Mouse (Mus musculus): ENCODE data around the gene Tenm2. TPM values are rescaled to one million over a fixed set of nuclear protein-coding genes. Genes with fewer than 3 reads are reported as not detected.

Tenm2 gene
- polyA plus RNA-seq, 1 experiment, result not detected

DNA sequence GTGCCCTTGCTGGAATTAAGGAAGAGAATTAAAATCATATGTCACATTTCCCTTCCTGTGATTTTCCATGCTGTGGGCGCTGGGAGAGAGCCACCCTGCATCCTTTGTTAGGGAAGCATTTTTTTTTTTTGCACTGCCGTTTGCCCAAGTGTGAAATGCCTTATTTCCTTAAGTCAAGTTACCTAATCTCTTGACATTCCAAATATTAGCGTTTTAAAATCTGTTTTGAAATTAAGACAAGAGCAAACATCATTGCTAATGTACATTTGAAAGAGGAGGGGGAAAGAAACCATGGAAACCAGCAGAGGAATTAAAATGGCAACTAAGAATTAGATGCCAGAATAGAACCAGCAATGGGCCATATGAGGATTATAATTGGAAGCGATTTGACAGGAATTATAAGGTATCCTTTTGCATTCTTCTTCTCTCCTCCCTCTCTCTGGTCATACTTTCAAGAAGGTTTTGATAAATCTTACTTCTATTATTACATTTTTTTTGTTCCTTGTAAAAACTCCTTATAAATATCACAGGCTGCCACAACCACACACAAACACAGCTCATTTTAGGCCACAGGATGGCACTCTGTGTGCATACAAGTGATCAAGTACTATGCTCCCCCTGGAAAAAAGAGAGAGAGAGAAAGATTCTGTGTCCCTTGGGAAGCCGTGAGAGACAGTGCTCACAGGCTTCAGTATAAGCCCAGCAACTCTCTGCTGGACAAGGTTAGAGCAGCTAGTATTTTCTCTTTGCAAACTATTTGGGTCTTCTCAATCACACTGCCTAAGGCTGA lies 246.8 kb downstream of the Tenm2 start:
- no peak for TF ChIP-seq POLR2A (IDR thresholded peaks at IDR 0.05; ENCODE audit: borderline replicate concordance, control insufficient read depth, low read depth, low read length)
- TF ChIP-seq CTCF (IDR thresholded peaks at IDR 0.05; ENCODE audit: control insufficient read depth, insufficient read depth, low read length), result no peak
- Histone ChIP-seq H3K4me1 (ENCODE audit: control insufficient read depth, insufficient read depth, low read length) (no peaks in the 10 kb centered on the region), H3K27ac (ENCODE audit: control insufficient read depth, insufficient read depth, low read depth, low read length, poor library complexity) (no peak overlapping the region), H3K4me3 (replicated peaks; ENCODE audit: control insufficient read depth, low read depth, low read length) (no peak overlapping the region)
- WGBS, result 49% methylated on average over 5 of the region's 5 CpGs

DNA sequence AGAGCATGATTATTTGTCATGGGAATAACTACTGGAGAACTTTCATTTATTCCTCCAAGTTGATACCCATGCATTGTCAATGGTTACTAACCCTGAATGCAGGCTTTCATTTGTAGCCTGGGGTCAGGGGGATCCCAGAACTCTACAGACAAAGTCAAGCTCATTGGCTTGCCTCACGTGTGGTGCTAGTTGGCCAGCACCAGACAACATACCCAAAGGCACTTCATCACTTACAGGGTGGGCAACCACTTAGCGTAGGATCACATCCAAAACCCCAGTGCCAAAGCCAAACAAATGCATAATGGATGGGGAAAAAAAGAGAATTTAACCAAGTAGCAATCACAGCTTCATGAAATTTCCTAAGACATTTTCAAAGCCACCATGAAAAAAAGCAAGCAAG lies 261.6 kb downstream of the Tenm2 start:
- 67% methylated on average over 2 of the region's 2 CpGs for WGBS
- TF ChIP-seq CTCF (IDR thresholded peaks at IDR 0.05; ENCODE audit: control insufficient read depth, insufficient read depth, low read length), result no peak
- Histone ChIP-seq H3K27ac (ENCODE audit: control insufficient read depth, insufficient read depth, low read depth, low read length, poor library complexity) (no peak overlapping the region), H3K4me1 (ENCODE audit: control insufficient read depth, insufficient read depth, low read length) (no peaks in the 10 kb centered on the region), H3K4me3 (replicated peaks; ENCODE audit: control insufficient read depth, low read depth, low read length) (no peak overlapping the region)

DNA sequence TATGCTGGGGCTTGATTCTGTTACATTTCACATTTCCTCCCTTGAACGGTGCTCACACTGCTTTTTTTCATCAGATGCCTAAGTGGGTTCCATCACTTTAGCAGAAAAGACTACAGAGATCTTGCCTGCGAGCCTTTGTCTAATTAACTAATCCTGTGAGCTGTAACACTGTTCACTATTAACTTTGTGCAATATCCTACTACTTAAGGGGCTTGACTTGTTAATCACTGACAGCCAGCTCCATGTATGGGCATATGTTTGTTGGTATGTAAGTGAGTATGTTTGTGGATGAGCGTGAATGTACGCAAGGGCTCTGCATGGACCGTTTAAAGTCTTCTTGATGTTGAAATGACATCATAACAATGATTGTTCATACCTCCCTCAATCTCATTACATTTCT lies 277.7 kb downstream of the Tenm2 start:
- Histone ChIP-seq H3K4me1 (ENCODE audit: control insufficient read depth, insufficient read depth, low read length) (no peaks in the 10 kb centered on the region), H3K4me3 (replicated peaks; ENCODE audit: control insufficient read depth, low read depth, low read length) (no peak overlapping the region), H3K27ac (ENCODE audit: control insufficient read depth, insufficient read depth, low read depth, low read length, poor library complexity) (no peak overlapping the region)
- TF ChIP-seq POLR2A (IDR thresholded peaks at IDR 0.05; ENCODE audit: borderline replicate concordance, control insufficient read depth, low read depth, low read length) (no peak), CTCF (IDR thresholded peaks at IDR 0.05; ENCODE audit: control insufficient read depth, insufficient read depth, low read length) (no peak)
- 81% methylated on average over 5 of the region's 5 CpGs for WGBS

DNA sequence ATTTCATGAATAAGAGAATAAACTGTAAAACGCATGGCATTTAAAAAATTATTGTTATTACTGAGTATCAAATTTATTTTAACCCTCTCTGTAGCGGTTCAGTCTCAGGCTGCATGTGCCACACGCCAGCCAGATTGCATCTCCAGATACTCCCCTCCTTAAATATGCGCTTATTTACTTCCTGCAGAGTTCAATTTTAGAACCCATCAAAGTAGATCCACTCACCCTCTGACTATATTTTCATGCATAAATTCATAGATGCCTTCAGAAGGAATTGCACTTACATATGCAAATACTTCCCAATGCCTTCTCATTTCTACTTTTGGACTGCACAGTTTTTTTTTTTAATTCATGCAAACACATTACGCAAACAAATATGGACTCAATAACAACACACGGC lies 294.3 kb downstream of the Tenm2 start:
- H3K4me3 ChIP-seq (replicated peaks; ENCODE audit: control insufficient read depth, low read depth, low read length), result no peak overlapping the region
- no peak overlapping the region for H3K27ac ChIP-seq (ENCODE audit: control insufficient read depth, insufficient read depth, low read depth, low read length, poor library complexity)
- no peaks in the 10 kb centered on the region for H3K4me1 ChIP-seq (ENCODE audit: control insufficient read depth, insufficient read depth, low read length)
- WGBS, result 83% methylated on average over 6 of the region's 6 CpGs
- TF ChIP-seq POLR2A (IDR thresholded peaks at IDR 0.05; ENCODE audit: borderline replicate concordance, control insufficient read depth, low read depth, low read length) (no peak), CTCF (IDR thresholded peaks at IDR 0.05; ENCODE audit: control insufficient read depth, insufficient read depth, low read length) (no peak)

DNA sequence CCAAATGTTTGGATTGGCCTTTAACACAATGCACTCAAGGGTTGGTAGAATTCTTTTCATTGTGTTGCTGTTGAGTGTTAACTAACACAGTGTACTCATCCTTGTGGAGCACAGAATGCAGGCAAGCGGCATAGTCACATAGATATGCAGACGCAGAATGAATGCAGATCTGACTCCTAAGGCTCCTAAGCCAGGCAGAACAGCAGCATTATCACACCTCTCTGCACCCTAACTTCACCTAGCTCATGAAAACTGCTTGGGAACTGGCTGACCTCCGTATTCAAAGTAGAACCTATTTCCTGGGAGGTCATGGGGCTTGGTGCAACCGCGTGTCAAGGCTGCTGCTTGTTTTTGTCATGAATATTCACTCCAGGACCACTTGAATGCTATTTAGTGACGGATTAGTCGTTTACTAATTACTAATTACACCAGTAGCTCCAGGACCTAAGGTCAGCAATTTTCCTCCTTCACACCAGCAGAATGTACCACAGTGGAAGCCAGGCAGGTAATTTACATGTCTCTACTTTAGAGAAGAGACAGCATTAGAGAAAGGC lies 295.1 kb downstream of the Tenm2 start:
- H3K4me1 ChIP-seq (ENCODE audit: control insufficient read depth, insufficient read depth, low read length), result no peaks in the 10 kb centered on the region
- WGBS, result 52% methylated on average over 7 of the region's 7 CpGs
- H3K27ac ChIP-seq (ENCODE audit: control insufficient read depth, insufficient read depth, low read depth, low read length, poor library complexity), result no peak overlapping the region
- no peak overlapping the region for H3K4me3 ChIP-seq (replicated peaks; ENCODE audit: control insufficient read depth, low read depth, low read length)
- TF ChIP-seq POLR2A (IDR thresholded peaks at IDR 0.05; ENCODE audit: borderline replicate concordance, control insufficient read depth, low read depth, low read length), result no peak
- TF ChIP-seq CTCF (IDR thresholded peaks at IDR 0.05; ENCODE audit: control insufficient read depth, insufficient read depth, low read length), result no peak

DNA sequence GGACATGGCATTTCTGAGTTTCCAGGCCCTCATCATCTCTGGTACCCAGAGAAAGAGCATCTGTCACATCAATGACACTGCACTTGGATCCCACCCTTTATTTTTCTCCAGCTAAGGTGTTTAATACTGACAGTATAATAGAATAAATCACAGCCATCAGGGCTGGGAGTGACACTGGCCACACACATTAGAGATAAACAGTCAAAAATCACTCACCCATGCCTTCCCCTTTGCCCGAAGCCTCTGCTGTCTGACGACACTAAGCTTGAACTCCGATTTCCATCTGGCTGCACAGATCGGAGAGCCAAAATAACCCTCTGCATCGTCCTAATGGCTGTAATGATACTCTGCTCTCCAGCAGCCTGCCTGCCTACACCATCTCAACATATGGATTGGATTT lies 305.9 kb downstream of the Tenm2 start:
- TF ChIP-seq CTCF (IDR thresholded peaks at IDR 0.05; ENCODE audit: control insufficient read depth, insufficient read depth, low read length), result no peak
- no peak for TF ChIP-seq POLR2A (IDR thresholded peaks at IDR 0.05; ENCODE audit: borderline replicate concordance, control insufficient read depth, low read depth, low read length)
- no peak overlapping the region for H3K27ac ChIP-seq (ENCODE audit: control insufficient read depth, insufficient read depth, low read depth, low read length, poor library complexity)
- WGBS, result 81% methylated on average over 5 of the region's 5 CpGs
- H3K4me3 ChIP-seq (replicated peaks; ENCODE audit: control insufficient read depth, low read depth, low read length), result no peak overlapping the region
- no peaks in the 10 kb centered on the region for H3K4me1 ChIP-seq (ENCODE audit: control insufficient read depth, insufficient read depth, low read length)

DNA sequence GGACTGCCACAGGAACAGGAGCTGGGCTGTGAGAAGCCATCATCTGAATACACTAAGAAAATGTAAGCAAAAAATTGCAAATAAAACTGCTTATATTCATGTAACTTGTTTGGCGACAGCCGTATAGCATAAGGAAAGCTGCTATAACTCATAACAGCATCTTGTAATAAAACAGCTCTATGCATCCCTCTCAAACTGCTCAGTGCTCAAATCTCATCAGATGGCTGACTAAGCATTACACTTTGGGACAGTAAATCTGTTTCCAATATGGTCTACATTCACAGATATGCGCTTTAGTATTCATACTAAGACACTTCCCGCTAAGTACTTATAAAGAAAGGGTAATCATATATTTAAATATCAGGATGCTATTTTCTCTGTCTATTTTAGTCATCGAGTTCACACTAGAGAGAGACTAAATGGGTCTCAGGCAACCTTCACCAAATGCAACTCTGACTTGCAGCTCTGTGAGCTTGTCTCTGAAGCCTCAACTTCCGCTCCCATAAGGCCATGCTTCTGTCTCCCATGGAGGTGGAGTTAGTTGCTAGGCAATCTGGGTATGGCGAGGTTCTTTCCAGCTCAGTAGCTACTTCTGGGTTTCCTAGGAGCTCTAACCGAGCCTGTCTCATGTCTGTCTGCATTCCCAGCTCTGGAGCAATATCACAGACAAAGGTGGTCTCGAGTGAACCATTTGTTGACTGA lies 308.9 kb downstream of the Tenm2 start:
- H3K27ac ChIP-seq (ENCODE audit: control insufficient read depth, insufficient read depth, low read depth, low read length, poor library complexity), result no peak overlapping the region
- H3K4me3 ChIP-seq (replicated peaks; ENCODE audit: control insufficient read depth, low read depth, low read length), result no peak overlapping the region
- WGBS, result 75% methylated on average over 9 of the region's 9 CpGs
- H3K4me1 ChIP-seq (ENCODE audit: control insufficient read depth, insufficient read depth, low read length), result no peaks in the 10 kb centered on the region
- TF ChIP-seq CTCF (IDR thresholded peaks at IDR 0.05; ENCODE audit: control insufficient read depth, insufficient read depth, low read length), result no peak
- TF ChIP-seq POLR2A (IDR thresholded peaks at IDR 0.05; ENCODE audit: borderline replicate concordance, control insufficient read depth, low read depth, low read length), result no peak

DNA sequence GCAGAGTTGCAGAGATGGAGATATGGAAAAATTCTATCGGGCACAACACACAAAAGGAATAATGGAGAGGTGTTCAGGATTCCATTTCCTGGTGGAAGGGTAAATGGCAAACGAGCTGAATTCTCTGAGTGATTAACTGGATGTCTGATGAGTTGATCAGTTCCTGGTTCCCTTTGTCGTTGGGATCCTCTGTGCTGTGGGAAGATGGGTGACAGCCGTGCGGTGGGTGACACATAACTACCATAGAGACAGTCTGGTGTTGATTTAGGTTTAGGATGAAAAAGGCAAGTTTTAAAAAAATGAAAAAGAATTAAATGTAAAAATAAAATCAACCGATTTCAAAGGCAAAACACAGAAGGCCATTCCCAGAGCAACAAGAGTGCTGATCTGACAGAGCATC lies 316.5 kb downstream of the Tenm2 start:
- H3K4me3 ChIP-seq (replicated peaks; ENCODE audit: control insufficient read depth, low read depth, low read length), result no peak overlapping the region
- TF ChIP-seq POLR2A (IDR thresholded peaks at IDR 0.05; ENCODE audit: borderline replicate concordance, control insufficient read depth, low read depth, low read length) (no peak), CTCF (IDR thresholded peaks at IDR 0.05; ENCODE audit: control insufficient read depth, insufficient read depth, low read length) (no peak)
- H3K4me1 ChIP-seq (ENCODE audit: control insufficient read depth, insufficient read depth, low read length), result no peaks in the 10 kb centered on the region
- H3K27ac ChIP-seq (ENCODE audit: control insufficient read depth, insufficient read depth, low read depth, low read length, poor library complexity), result no peak overlapping the region
- 69% methylated on average over 6 of the region's 6 CpGs for WGBS

All from bone marrow, adult 2 months (tissue).